8 mouse cellular contexts compared by ENCODE assay signal in genomic region chr6:53390413-53390812, GRCm38 (mm10).
DNase-seq lines count a peak whose midpoint lies in the region; ATAC-seq lines count a peak whose summit lies in the region.

No protein-coding gene starts in this region.

- H3K9ac ChIP-seq in midbrain, embryonic 14.5 days (replicated peaks; ENCODE audit: low read length): no peak overlapping the region
- no peak overlapping the region for H3K9ac ChIP-seq in midbrain, embryonic 11.5 days (ENCODE audit: low read length)
- peak overlapping the region; percentile 15; the same call in 1 of the 2 replicates for H3K9ac ChIP-seq in heart, embryonic 13.5 days

- H3K4me2 ChIP-seq in midbrain, embryonic 14.5 days (ENCODE audit: low read length): no peak overlapping the region
- no peak overlapping the region for H3K4me2 ChIP-seq in midbrain, embryonic 11.5 days
- peak overlapping the region; percentile 8; the same call in 1 of the 2 replicates for H3K4me2 ChIP-seq in heart, embryonic 13.5 days

- H3K36me3 ChIP-seq in midbrain, embryonic 14.5 days (ENCODE audit: control insufficient read depth, insufficient read depth, low read length): no peaks in the 10 kb centered on the region
- no peaks in the 10 kb centered on the region for H3K36me3 ChIP-seq in midbrain, embryonic 11.5 days (ENCODE audit: control insufficient read depth, insufficient read depth, low read length)
- H3K36me3 ChIP-seq in heart, embryonic 13.5 days: peaks cover 5% of the 10 kb centered on the region; the same call in 1 of the 2 replicates
- no peaks in the 10 kb centered on the region for H3K36me3 ChIP-seq in hindbrain, embryonic 10.5 days

- H3K4me3 ChIP-seq in midbrain, embryonic 14.5 days (replicated peaks; ENCODE audit: low read depth, low read length): no peak overlapping the region
- no peak overlapping the region for H3K4me3 ChIP-seq in midbrain, embryonic 11.5 days (ENCODE audit: low read depth, low read length)
- H3K4me3 ChIP-seq in heart, embryonic 13.5 days: no peak overlapping the region
- H3K4me3 ChIP-seq in hindbrain, embryonic 10.5 days: no peak overlapping the region

- no peak for ATAC-seq in midbrain, embryonic 14.5 days (ENCODE audit: low FRiP score, low TSS enrichment)
- no peak for ATAC-seq in midbrain, embryonic 11.5 days (ENCODE audit: low FRiP score)
- no peak for ATAC-seq in heart, embryonic 13.5 days (ENCODE audit: extremely low read depth, insufficient number of reproducible peaks, low FRiP score, low TSS enrichment)

- no peak overlapping the region for H3K27ac ChIP-seq in midbrain, embryonic 14.5 days (replicated peaks; ENCODE audit: low read depth, low read length)
- no peak overlapping the region for H3K27ac ChIP-seq in midbrain, embryonic 11.5 days (ENCODE audit: low read depth, low read length)
- H3K27ac ChIP-seq in heart, embryonic 13.5 days (replicated peaks): no peak overlapping the region
- no peak overlapping the region for H3K27ac ChIP-seq in hindbrain, embryonic 10.5 days

- DNase-seq in midbrain, embryonic 14.5 days: peak; percentile 44
- no peak for DNase-seq in midbrain, embryonic 11.5 days (ENCODE audit: low spot score, missing footprints)
- peak; percentile 61 for DNase-seq in embryo, embryonic 10.5 days (ENCODE audit: low spot score)
- DNase-seq in layer of hippocampus, postnatal 36 days: peak; percentile 10 to 22
- peak; percentile 31 for DNase-seq in right cerebral cortex, postnatal 14 days
- DNase-seq in retina, embryonic 14.5 days (ENCODE audit: low spot score): no peak
- no peak for DNase-seq in hindbrain, embryonic 10.5 days (ENCODE audit: low spot score)

- peaks cover 14% of the 10 kb centered on the region for H3K4me1 ChIP-seq in midbrain, embryonic 14.5 days (ENCODE audit: control insufficient read depth, insufficient read depth, low read length)
- H3K4me1 ChIP-seq in midbrain, embryonic 11.5 days (ENCODE audit: control insufficient read depth, insufficient read depth, low read length): peaks cover 10% of the 10 kb centered on the region
- H3K4me1 ChIP-seq in heart, embryonic 13.5 days: peaks cover 40% of the 10 kb centered on the region
- peaks cover 25% of the 10 kb centered on the region for H3K4me1 ChIP-seq in hindbrain, embryonic 10.5 days (replicated peaks)

- WGBS in midbrain, embryonic 14.5 days: 52% methylated on average over 6 of the region's 6 CpGs
- 51% methylated on average over 6 of the region's 6 CpGs for WGBS in midbrain, embryonic 11.5 days
- WGBS in heart, embryonic 13.5 days: 16% methylated on average over 6 of the region's 6 CpGs
- 43% methylated on average over 6 of the region's 6 CpGs for WGBS in hindbrain, embryonic 10.5 days

- no peaks in the 10 kb centered on the region for H3K9me3 ChIP-seq in midbrain, embryonic 14.5 days (ENCODE audit: control insufficient read depth, low read length)
- no peaks in the 10 kb centered on the region for H3K9me3 ChIP-seq in midbrain, embryonic 11.5 days (ENCODE audit: control insufficient read depth, low read length)
- no peaks in the 10 kb centered on the region for H3K9me3 ChIP-seq in heart, embryonic 13.5 days
- no peaks in the 10 kb centered on the region for H3K9me3 ChIP-seq in hindbrain, embryonic 10.5 days

- H3K27me3 ChIP-seq in midbrain, embryonic 14.5 days (ENCODE audit: control insufficient read depth, insufficient read depth, low read length): no peaks in the 10 kb centered on the region
- no peaks in the 10 kb centered on the region for H3K27me3 ChIP-seq in midbrain, embryonic 11.5 days (ENCODE audit: control insufficient read depth, insufficient read depth, low read length)
- H3K27me3 ChIP-seq in heart, embryonic 13.5 days (replicated peaks): no peaks in the 10 kb centered on the region
- H3K27me3 ChIP-seq in hindbrain, embryonic 10.5 days (ENCODE audit: insufficient read depth, poor library complexity, severe bottlenecking): no peaks in the 10 kb centered on the region

Comparison
In these comparisons a context has a peak if more than half of its experiments do, and no peak if none do; other contexts are left out.
1. DNase-seq: peak in midbrain, embryonic 14.5 days (single experiment), embryo, embryonic 10.5 days (single experiment), layer of hippocampus, postnatal 36 days (2 of 2) and right cerebral cortex, postnatal 14 days (single experiment); none in midbrain, embryonic 11.5 days (single experiment), retina, embryonic 14.5 days (single experiment) and hindbrain, embryonic 10.5 days (single experiment).